Mouse (Mus musculus): ENCODE measurements around the gene Ncoa5.

Gene Ncoa5

DNA sequence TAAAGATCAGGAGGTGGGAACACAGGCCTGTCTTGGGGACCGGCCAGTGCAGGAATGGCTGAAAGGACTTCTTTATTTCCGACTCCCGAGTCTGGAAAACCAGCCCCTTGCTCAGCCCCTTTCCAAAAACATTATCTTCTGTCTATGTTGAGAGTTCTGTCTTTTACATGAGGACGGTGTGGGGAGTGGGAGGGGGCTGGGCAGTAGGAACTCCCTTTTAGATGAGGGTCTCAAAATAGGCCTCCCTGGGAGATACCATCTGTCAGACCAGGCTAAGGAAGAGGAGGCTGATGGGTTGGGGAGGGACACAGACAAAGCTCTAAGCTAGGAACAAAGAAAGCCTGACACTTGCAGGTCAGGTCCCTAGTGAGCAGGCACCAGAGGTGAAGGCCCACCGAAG is 14.4 kb upstream of the Ncoa5 start:
- no peak for DNase-seq (ENCODE audit: low spot score in 2 of 2)

DNA sequence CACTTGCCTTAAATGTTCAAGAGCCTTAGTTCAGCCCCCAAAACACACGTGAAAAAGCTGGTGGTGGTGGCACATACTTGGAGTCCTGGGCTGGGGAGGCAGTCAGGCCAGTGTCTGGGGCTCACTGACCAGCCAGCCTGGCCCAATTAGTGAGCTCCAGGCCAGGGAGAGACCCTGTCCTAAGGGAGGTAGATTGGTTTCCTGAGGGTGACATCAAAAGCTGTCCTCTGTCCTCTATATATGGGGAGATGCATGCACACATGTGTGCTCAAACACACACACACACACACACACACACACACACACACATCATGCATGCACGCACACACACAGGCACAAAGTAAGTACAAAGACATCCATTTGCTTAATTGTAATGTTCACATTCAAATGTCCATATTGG is 9.1 kb upstream of the Ncoa5 start:
- no peak for DNase-seq (ENCODE audit: low spot score in 2 of 2)

DNA sequence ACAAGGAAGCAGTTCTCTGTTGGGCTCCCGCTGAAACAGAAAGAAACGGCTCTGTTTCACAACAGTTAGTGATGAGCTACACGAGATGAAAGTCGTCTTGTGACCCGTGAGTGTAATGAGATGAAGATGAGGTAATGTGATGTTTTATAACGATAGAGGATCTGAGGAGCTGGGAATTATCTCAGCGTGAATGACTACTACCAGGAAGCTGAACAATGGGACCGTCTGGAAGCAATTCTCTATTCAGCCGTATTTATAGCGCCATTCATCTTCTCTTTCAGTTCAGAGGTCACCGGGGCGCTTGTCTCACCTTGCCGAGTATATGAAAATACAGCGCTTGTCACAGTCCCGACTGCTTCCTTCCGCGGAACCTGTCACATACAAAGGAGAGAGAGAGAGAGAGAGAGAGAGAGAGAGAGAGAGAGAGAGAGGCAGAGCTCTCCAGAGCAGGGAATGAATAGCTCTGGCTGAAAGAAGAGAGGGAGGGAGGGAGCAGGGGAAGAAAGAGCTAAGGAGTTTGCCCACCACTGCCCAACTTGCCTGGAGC is 8.5 kb upstream of the Ncoa5 start:
- no peak for DNase-seq (ENCODE audit: low spot score in 2 of 2)

DNA sequence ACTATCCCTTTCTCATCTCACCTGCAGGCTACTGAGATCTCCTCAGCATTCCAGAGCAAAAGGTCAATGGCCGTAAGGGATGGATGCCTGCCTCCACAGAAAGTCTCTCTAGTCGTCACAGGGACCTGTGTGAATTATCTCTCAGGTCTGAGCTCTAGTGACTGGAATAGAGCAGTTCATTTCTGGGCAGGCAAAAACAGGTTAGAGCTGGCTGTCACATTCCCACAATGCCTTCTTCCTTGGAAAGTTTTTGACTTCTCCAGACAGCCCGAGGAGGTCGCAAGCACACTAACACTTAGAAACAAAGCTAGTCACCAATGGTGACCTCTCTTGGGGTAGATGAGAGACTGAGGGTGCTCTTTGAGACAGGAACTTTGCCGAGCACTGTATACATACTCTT is 7.5 kb upstream of the Ncoa5 start:
- no peak for DNase-seq (ENCODE audit: low spot score in 2 of 2)

DNA sequence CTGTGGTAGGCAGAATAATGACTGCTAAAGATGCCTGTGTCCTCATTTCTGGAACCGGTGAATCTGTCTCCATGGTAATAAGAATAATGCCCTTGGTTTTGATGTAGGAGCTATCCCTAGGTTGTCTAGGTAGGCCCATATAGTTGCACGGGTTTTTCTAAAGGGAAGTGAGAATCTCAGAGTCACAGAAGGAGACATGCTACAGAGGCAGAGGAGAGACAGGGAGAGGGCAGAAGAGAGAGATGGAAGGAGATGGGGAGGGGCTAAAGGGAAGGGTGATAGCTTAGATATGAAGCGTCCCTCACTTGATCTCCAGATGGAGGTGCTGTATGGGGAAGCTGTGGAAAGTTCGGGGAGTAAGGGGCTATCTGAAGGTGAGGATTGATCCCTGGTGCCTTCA is 2.7 kb upstream of the Ncoa5 start:
- no peak for DNase-seq (ENCODE audit: low spot score in 2 of 2)

DNA sequence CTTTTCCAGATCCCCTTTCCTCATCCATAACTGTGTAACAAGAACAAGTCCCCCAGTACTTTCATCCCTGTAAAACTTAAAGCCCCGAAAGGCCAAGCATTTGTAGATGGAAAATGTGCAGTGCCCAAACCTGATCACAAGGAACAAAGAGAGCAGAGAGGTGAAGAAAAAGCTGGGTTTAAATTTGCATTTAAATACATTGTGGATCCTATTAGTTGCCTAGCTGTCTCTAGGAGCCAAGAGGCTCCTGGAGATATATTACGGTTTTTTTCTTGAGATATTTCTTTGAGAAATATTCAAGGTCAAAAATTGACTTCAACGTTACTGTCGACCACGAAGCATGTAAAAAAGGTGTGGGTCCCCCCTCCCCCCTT is 378 bp upstream of the Ncoa5 start:
- no peak for DNase-seq (ENCODE audit: low spot score in 2 of 2)

DNA sequence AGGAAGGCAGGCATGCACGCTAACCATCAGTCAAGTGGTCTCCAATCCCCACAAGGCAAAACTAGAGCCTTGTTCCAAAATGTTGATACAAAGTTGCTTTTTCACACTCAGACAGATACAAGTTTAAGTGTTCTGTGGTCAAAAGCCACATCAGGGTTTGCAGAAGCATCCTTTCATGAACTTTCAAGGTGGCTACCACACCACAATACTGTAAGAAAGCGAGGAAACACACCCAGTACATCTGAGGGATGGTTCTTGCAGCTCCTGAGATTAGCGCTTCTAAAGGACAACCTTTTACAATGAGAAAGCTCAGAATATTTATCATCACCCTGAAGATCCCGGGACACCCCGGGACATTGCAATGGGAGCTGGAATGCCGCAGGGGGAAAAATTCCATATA is 1.4 kb downstream of the Ncoa5 start:
- no peak for DNase-seq (ENCODE audit: low spot score in 2 of 2)

DNA sequence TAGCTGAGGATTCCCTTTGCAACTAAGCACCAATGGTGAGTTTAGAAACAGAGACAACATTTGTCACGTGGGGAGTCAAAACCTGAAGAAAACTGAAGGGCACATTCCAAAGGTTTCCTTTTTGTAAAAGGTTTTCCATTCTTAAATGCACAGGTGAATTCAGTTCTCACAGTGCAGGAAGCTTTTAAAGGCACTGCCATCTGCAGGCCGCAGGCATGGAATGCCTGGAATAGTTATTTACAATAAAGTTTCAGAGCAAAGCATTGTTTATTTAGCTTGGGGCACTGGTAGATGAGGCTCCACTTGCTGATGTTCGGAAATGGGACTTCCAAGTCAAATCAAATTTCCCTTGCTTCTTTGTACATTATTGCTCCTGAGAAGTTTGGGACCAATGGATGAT is 2.1 kb downstream of the Ncoa5 start:
- no peak for DNase-seq (ENCODE audit: low spot score in 2 of 2)

DNA sequence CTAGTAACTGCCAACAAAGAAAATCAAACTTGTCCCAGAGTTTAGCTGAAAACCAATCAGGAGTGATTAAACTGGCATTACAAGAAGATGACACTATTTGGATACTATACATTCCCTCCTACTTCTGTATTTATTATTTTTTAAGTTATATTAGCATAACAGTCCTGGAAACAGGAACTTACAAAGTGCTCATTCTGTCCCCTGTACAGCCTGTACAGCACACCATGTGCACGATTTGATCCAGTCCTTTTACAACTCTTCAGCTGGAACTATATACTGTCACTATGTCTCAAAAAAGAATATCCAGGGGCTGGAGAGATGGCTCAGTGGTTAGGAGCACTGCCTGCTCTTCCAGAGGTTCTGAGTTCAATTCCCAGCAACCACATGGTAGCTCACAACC is 7.5 kb downstream of the Ncoa5 start:
- no peak for DNase-seq (ENCODE audit: low spot score in 2 of 2)

DNA sequence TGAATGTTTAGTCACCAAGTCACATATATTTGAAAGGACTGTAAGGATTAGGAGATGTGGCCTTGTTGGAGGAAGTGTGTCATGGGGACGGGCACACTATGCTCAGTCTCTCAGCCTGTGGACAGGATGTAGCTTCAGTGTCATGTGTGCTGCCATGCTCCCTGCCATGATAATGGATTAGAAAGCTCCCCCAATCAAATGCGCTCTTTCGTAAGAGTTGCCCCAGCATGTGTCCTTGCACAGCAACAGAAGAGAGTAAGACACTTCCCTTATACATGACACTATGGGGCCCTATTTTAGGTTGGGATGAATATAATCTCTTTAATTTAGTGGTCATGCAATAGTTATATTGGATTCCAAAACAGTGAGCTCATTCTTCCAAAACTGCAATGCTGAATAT is 14.2 kb downstream of the Ncoa5 start:
- DNase-seq (ENCODE audit: low spot score in 2 of 2), result no peak

DNA sequence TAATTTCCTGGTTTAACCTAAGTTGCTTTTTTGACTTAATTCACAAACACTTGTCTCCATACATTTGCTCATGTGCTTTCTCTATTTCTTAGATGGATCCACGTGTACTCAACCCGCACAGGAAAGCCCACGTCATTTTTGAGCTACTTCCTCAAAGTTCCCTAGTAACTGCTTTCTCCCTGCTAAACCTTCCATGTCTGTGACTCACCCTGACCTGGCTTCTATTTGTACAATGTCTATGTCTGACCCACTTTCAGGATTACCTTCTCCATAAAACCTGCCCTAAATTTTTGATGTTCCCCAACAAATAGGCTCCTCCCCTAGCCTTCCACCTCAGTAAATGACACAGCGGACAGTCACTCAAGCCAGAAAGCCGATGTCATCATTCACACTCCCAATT is 19.7 kb downstream of the Ncoa5 start:
- no peak for DNase-seq (ENCODE audit: low spot score in 2 of 2)

DNA sequence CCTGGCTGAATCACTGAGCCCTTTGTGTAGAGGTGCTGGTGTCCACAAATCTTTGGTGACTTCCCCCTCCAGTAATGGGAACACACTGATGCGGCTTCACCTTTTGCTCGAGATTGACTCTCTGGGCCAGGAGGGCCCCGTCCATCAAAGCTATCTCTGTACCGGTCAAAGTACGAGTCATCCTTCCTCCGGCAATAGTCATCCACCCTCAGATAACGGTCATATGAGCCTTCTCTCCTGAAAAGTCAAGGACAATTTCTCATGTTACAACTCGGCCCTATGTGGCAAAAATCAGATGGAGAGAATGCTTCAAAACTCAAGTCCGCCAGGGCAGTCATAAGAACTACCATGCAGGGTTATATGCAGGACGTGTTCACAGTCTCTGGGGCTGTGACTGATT is 24.3 kb downstream of the Ncoa5 start:
- DNase-seq (ENCODE audit: low spot score in 2 of 2), result no peak

DNA sequence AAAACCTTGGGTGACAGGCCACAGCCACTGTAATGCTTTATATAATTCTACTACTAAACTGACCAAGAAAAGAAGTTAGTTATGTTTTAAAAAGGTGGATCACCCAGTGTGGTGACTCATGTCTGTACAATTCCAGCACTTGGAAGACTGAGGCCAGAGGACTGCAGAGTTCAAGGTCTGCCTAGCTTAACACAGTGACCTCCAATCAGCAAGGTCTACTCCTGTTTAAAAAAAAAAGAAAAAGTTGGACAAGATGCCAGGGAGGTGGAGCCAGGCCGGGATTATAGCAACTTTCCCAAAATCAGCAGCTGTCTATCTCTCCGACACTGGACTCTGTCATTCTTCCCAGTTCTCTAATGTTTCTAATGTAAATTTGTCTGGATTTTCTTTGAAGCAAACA is 25.1 kb downstream of the Ncoa5 start:
- DNase-seq (ENCODE audit: low spot score in 2 of 2), result no peak

DNA sequence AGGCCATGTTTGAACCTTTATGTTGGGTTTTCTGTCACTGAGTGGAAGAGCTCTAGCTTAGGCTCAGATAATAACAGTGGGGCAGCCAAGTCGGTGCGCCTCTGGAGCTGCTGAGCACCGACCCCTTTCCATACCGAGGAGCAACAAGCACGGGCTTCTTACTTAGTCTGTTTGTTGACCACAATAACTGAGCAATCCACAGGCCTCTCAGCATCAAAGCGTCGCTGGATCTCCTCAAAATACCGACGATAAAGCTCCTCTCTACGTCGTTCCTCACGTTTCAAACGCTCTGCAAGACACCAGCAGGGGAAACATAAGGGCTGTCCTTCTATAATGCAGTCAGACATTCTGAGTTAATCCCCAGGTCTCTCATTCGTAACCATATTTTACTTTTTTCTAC is 25.5 kb downstream of the Ncoa5 start:
- no peak for DNase-seq (ENCODE audit: low spot score in 2 of 2)

DNA sequence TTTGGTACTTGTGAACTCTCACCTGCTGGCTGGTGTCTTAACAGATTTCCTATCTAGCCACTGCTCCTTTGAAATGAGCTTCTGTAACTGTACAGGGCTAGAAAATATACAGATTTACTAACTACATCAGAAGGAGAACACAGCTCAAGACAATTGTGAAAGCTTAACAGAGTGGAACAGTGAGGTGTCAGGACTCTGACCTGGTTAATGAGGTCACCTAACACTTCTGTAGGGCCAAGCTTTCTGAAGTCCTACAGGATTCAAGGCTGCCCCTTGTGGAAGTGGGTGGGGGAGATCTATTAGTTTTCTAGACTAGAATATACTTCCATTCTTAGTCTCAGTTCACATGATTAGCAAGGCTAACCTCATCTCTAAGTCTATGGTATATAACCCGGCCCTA is 26.7 kb downstream of the Ncoa5 start:
- DNase-seq (ENCODE audit: low spot score in 2 of 2), result no peak

DNA sequence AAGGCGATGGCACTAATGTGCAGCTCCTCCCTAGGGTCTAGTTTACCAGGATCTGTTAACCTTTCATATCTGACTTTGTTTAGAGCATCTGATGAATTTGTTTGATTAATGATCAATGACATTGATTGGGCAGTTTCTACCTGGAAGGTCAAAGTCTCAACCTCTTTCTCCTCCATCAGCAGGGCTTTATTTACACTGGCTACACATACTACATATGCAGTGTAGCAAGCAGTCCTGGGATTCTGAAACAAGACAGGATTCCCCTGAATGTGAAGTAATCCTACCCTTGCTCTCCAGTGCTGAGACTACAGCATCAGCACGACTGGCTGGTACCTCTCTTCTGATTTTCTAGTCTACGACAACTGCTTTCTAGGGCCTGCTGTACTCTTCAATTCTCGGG is 27.9 kb downstream of the Ncoa5 start:
- no peak for DNase-seq (ENCODE audit: low spot score in 2 of 2)

DNA sequence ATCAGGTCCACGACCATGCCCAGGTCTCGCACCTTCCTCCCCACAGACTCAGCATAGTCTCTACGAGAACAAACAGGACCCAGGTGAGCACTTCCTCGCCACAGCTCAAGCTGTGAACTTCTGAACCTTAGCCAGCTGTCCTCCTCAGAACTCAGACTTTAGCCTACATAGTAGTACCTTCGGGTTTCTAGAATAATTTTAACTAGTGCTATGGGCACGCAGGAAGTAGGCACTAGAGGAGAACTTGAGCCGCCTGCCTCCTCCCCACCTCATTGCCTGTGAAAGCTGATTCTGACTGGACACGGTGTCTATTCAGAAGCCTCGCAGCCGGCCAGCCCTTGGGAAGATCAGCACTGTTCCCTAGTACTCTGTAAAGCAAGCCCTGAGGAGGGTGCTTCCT is 30.4 kb downstream of the Ncoa5 start:
- no peak for DNase-seq (ENCODE audit: low spot score in 2 of 2)

DNA sequence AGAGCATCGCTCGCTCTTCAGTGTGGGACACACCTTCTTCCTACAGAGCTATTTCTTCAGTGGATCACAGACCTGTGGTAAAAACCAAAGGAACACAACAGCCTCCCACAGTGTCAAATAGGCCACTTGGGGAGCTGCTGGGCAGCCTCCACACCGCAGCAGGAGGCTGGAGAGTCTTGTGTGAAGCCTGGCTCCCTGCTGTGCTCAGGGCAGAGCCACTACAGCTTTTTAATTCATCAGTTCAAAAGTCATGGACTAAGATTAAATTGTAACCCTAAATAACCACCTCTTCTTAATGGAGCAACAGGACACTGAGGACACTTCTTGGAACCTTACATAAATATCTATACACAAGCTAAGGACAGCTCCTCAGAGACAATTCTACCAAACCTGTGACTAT is 31.6 kb downstream of the Ncoa5 start:
- DNase-seq (ENCODE audit: low spot score in 2 of 2), result no peak

DNA sequence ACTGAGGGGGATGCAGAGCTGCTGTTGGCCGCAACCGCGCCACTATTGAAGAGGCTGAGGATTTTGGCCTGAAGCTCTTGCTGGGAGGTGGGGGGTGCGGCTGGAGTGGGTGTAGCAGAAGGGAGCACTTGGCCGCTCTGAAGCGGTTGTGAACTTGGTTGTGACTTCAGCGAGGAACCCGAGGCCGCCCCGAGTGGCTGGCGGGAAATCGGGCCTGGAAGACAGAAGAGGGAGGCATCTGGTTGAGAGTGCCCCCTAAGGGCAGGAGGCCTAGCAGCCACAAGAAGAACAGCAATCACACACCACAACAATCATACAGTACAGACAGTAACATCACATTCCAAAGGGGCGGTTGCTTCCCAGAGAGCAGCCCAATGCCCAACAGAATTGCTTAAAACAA is 32.7 kb downstream of the Ncoa5 start:
- DNase-seq (ENCODE audit: low spot score in 2 of 2), result no peak

DNA sequence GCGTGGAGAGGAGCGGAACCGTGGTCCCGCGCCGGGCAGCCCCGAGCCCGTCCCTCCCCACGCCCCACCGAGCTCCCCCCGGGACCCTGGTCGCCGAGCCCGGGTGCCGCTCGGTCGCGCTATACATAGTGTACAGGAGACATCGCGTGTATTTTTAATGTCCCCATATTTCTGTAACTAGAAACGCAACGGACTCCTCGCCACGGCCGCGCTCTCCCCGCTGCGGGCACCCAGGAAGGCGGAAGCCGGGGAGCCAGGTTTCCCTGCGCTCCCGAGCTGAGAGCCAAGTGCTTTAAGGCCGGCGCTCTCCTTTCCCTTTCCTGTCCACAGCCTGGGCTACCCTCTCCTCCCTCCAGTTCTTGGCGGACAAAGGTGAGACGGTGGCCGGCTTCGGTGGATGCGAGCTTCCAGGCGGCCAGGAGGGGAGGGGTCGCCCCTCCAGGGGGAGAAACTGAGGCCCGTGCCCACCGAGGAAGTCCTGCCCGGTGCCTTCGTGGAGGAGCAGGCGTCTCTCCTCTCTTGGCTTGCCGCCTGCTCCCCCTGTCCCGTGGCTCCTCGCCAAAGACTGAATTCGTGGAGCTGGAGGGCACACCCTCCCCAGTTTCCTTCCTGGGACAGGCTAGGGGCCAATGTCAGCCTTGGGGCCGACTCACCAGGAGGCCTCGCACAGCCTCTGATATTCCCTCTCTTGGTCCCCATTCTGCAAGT is 36.8 kb downstream of the Ncoa5 start:
- DNase-seq (ENCODE audit: low spot score in 2 of 2), result no peak

DNA sequence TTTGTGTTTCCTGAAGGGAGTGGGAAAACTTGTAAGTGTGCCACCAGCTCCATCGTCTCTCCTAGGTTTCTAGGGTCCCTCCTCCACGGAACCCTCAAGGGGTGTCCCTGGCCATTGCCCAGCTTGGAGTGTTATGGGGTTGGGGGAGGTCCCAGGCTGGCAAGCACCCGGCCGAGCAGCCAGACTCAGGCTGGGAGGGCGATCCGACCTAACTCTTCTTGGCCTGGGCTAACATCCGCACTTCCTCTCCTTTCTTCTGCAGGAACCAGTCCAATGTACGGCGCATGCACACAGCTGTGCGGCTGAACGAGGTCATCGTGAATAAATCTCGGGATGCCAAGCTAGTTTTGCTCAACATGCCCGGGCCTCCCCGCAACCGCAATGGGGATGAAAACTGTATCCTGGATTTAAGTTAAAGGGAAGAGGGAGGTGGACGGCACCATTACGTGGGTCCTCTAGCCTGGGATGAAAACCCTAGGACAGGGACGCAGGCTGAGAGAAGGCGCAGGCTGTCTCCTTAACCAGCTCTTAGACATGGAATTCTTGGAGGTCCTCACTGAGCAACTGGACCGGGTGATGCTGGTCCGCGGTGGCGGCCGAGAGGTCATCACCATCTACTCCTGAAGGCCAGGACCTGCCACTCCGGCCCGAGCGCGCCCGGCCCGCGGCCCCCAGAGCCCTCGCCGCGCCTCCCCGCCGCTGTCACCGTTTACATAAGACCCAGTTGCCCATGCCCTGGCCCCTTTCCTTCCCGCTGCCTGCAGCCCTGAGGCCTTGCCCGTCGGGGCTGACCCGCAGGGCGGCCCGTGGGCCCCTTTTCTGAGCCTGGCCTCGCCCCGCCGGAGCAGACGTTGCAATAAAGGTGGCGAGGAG is 37.6 kb downstream of the Ncoa5 start:
- DNase-seq (ENCODE audit: low spot score in 2 of 2), result no peak

DNA sequence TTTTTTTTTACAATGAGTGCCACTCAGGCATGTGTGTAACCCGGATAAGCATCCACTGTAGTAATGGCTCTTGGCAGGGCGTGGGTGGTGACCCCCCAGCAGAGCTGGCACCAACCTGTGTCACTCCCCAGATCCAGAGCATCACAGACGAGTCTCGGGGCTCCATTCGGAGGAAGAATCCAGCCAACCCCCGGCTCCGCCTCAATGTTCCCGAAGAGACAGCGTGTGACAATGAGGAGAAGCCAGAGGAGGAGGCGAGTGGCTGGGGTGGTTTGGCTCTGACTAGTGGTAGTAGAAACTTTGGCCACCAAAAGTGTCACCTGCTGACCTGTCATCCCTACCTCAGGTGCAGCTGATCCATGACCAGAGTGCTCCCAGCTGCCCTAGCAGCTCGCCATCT is 38.7 kb downstream of the Ncoa5 start:
- DNase-seq (ENCODE audit: low spot score in 2 of 2), result no peak
